10 mouse cellular contexts compared by ENCODE assay signal in genomic region chr2:115384414-115385180, GRCm38 (mm10).
DNase-seq lines count a peak whose midpoint lies in the region; ATAC-seq lines count a peak whose summit lies in the region.
"Had no signal": no experiment of that assay in that cellular context is flagged by ENCODE, and none has a peak within 500 bp of the region (broad histone marks: within the 10 kb centered on the region; RNA-seq: fewer than 3 reads in every experiment).

No protein-coding gene starts in this region.

- no peak for ATAC-seq in embryonic facial prominence, embryonic 13.5 days (ENCODE audit: insufficient number of reproducible peaks, insufficient read depth, low FRiP score, low TSS enrichment, low read depth)
- peak; percentile 51; the same call in 1 of the 2 replicates for ATAC-seq in neural tube, embryonic 14.5 days (ENCODE audit: low read depth)

- peak overlapping the region; percentile 43; the same call in 1 of the 2 replicates for H3K4me2 ChIP-seq in embryonic facial prominence, embryonic 13.5 days
- H3K4me2 ChIP-seq in neural tube, embryonic 14.5 days (ENCODE audit: low read depth, low read length), result no peak overlapping the region

- WGBS in embryonic facial prominence, embryonic 13.5 days, result 28% methylated on average over 13 of the region's 13 CpGs
- WGBS in neural tube, embryonic 14.5 days, result 36% methylated on average over 13 of the region's 13 CpGs

- no peak overlapping the region for H3K9ac ChIP-seq in embryonic facial prominence, embryonic 13.5 days
- no peak overlapping the region for H3K9ac ChIP-seq in neural tube, embryonic 14.5 days (replicated peaks; ENCODE audit: low read depth, low read length)

- 0 out of 2 replicates have a peak overlapping the region, but pooled peaks have one; percentile 62 for H3K27ac ChIP-seq in embryonic facial prominence, embryonic 13.5 days
- no peak overlapping the region for H3K27ac ChIP-seq in neural tube, embryonic 14.5 days (ENCODE audit: low read depth, low read length)
- H3K27ac ChIP-seq: macrophage had no signal

- no peaks in the 10 kb centered on the region for H3K36me3 ChIP-seq in embryonic facial prominence, embryonic 13.5 days
- H3K36me3 ChIP-seq in neural tube, embryonic 14.5 days (ENCODE audit: control insufficient read depth, insufficient read depth, low read length), result no peaks in the 10 kb centered on the region

- no peak overlapping the region for H3K4me3 ChIP-seq in embryonic facial prominence, embryonic 13.5 days
- H3K4me3 ChIP-seq in neural tube, embryonic 14.5 days (ENCODE audit: low read depth, low read length), result no peak overlapping the region

- DNase-seq in kidney, adult 11 months, result peak; percentile 12
- DNase-seq in kidney, postnatal 25 days, result no peak
- DNase-seq in kidney, adult 9 months, result peak; percentile 23
- DNase-seq in adipocyte (ENCODE audit: low spot score), result no peak
- no peak for DNase-seq in layer of hippocampus, adult 11-12 months (ENCODE audit: low spot score)
- DNase-seq in layer of hippocampus, adult 8-10 months (ENCODE audit: low spot score in 2 of 2), result no peak
- DNase-seq: right cerebral cortex, postnatal 14 days had no signal

- H3K9me3 ChIP-seq in embryonic facial prominence, embryonic 13.5 days, result no peaks in the 10 kb centered on the region
- no peaks in the 10 kb centered on the region for H3K9me3 ChIP-seq in neural tube, embryonic 14.5 days (ENCODE audit: control insufficient read depth, low read length)

- peaks cover 19% of the 10 kb centered on the region for H3K4me1 ChIP-seq in embryonic facial prominence, embryonic 13.5 days
- H3K4me1 ChIP-seq in neural tube, embryonic 14.5 days (ENCODE audit: control insufficient read depth, insufficient read depth, low read length), result peaks cover 6% of the 10 kb centered on the region; the same call in 1 of the 2 replicates

- H3K27me3 ChIP-seq in embryonic facial prominence, embryonic 13.5 days, result 0 out of 2 replicates have a peak, but pooled peaks cover 8% of the 10 kb centered on the region
- no peaks in the 10 kb centered on the region; the same call in 1 of the 2 replicates for H3K27me3 ChIP-seq in neural tube, embryonic 14.5 days (ENCODE audit: control insufficient read depth, insufficient read depth, low read length)

Comparison
In these comparisons a context has a peak if more than half of its experiments do, and no peak if none do; other contexts are left out.
1. DNase-seq: peak in kidney, adult 11 months (single experiment) and kidney, adult 9 months (single experiment); none in kidney, postnatal 25 days (0 of 2), adipocyte (single experiment), layer of hippocampus, adult 11-12 months (single experiment) and layer of hippocampus, adult 8-10 months (0 of 2).